Mouse (Mus musculus): Measurements from ENCODE around the gene Cyp2s1.

Cyp2s1 gene

GRCm38 (mm10) chr7:25781937-25782610 is 34.6 kb downstream of the Cyp2s1 start:
- DNase-seq (ENCODE audit: low spot score in 2 of 2) = no peak

DNA sequence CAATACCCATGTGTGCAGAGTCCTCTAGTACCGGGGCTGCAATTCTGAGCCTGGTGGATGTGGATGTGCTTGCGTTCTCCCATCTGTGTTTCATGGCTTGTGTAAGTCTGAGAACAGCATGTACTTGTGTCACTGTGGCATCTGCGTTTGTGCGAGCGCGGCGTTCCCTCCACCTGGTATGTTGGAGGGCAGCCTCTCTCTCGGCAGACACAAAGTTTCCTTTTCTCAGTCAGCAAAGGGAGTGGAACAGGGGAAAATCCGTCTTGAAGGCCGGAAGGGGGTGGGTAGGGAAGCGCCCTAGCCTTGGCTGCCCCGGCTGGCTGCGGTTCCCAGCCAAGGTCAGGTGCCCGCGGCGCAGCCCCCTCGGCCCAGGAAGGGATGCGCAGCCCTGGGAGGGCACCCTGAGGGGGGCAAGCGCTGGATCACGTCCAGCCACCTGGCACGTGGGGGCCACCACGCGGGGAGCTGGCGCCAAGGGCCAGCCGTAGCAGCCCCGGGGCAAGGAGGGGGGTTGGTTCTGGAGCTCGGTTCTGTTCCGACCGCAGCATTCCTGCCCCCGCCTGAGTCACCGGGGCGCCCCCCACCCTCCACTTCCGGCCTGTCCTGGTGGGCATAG is 35.3 kb downstream of the Cyp2s1 start:
- DNase-seq (ENCODE audit: low spot score in 2 of 2) = peak in 1 of 2 experiments; percentile 55

- DNase-seq (ENCODE audit: low spot score in 2 of 2) = no peak
Observed at GRCm38 (mm10) chr7:25780753-25781152, 36.0 kb downstream of the Cyp2s1 start.

GRCm38 (mm10) chr7:25780021-25780420 is 36.7 kb downstream of the Cyp2s1 start:
- DNase-seq (ENCODE audit: low spot score in 2 of 2) = no peak

- no peak for DNase-seq (ENCODE audit: low spot score in 2 of 2)
Observed at GRCm38 (mm10) chr7:25768229-25768628, 48.5 kb downstream of the Cyp2s1 start.

DNA sequence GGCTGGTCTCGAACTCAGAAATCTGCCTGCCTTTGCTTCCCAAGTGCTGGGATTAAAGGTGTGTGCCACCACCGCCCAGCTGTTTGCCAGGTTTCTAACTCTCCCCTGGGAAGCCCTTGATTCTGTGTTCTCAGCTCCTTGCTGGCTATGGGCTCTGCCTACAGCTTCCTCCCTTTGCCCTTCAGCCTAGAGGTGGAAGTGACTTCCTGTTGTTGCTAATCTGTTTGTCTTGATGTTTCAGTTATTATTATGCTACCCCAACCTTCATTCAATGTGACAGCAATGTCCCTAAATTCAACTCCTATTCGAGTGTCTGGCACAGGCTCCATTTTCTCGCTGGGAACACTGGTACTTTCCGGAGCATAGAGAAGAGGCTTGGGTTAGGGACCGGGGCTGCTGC is 50.6 kb downstream of the Cyp2s1 start:
- no peak for DNase-seq (ENCODE audit: low spot score in 2 of 2)

- no peak for DNase-seq (ENCODE audit: low spot score in 2 of 2)
Observed at GRCm38 (mm10) chr7:25764221-25764620, 52.5 kb downstream of the Cyp2s1 start.

- no peak for DNase-seq (ENCODE audit: low spot score in 2 of 2)
Observed at GRCm38 (mm10) chr7:25763678-25764077, 53.0 kb downstream of the Cyp2s1 start.

DNA sequence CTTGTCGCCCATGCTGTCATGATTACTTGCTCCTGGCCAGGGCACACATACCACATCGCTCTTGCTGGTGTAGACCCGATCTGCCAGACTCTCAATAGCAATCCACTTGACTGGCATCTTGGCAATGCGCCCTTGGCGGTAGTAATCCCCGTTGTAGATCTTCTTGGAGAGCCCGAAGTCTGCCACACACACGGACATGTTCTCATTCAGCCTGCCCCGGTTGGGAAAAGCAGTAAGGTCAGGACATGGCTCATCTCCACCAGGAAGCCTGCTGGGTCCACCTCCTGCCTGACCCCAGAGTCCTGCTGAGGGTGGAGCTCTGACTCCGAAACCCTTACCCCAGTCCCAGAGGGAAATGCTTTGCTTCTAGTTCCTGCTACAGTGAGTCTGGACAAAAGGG is 55.4 kb downstream of the Cyp2s1 start:
- DNase-seq (ENCODE audit: low spot score in 2 of 2) = no peak

- DNase-seq (ENCODE audit: low spot score in 2 of 2) = peak; percentile 62 to 90
Observed at GRCm38 (mm10) chr7:25756011-25756410, 60.7 kb downstream of the Cyp2s1 start.

- no peak for DNase-seq (ENCODE audit: low spot score in 2 of 2)
Observed at GRCm38 (mm10) chr7:25755468-25755833, 61.3 kb downstream of the Cyp2s1 start.

- DNase-seq (ENCODE audit: low spot score in 2 of 2) = peak; percentile 99 to 100
Observed at GRCm38 (mm10) chr7:25754738-25755467, 61.8 kb downstream of the Cyp2s1 start, which contains the start of gene Hnrnpul1. Gene Hnrnpul1, minus strand, starts transcription at chr7:25754757.

- DNase-seq (ENCODE audit: low spot score in 2 of 2) = no peak
Observed at GRCm38 (mm10) chr7:25754439-25754737, 62.3 kb downstream of the Cyp2s1 start.

DNA sequence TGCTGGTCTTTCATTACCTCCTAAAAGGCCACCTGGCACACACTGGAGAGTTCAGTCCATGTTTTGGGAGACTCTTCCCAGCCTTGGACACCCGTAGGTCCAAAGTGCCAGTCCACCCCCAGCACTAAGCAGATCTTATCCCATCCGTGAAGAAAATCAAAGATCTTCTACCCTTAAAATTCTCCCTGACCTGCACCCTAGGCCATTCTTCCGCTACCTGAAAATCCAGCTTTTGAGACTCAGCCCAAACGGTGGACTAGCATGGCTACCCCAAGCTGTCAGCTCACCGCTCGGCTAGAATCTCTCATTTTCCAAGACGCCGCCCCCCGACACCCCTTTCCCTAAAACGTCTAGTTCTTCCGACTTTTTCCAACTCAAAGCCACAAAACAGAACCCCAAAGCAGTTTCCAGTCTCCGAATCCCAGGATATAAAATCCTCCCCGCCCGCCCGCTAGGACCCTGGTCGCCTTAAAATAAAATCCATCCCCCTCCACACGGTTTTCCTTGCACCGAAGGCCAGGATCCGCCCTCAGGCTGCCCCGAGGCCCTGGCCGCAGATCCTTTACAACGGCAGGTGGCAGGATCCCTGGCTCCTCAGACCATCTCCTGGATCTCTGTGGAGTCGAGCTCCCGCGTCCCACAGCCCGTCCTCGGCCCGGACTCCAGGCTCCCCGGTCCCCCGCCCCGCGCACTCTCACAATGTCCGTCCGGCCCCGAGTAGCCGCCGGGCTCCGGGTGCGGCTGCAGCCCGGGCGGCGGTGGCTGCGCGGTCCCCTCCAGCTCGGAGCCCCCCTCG is 62.9 kb downstream of the Cyp2s1 start:
- no peak for DNase-seq (ENCODE audit: low spot score in 2 of 2)

GRCm38 (mm10) chr7:25753076-25753475 is 63.6 kb downstream of the Cyp2s1 start:
- DNase-seq (ENCODE audit: low spot score in 2 of 2) = no peak

Measured in left cerebral cortex, adult 9 months (tissue).